Mouse (Mus musculus) layer of hippocampus, adult 18-20 months (tissue): ENCODE results near the gene 4930558K02Rik. TPM values are rescaled to one million over a fixed set of nuclear protein-coding genes. Genes with fewer than 3 reads are reported as not detected.

Experiments
- DNase-seq, 2 experiments: peaks; one replicate each; pipeline ENCODE4 v3.0.0; 2022; ENCODE audit warnings: low spot score in 2 of 2
- long read RNA-seq: library from polyadenylated mRNA; stranded (forward); transcript quantifications from one replicate; pipeline ENCODE4 v2.0.0, GENCODE M21; 2021
- total RNA-seq, 2 experiments: library from RNA; stranded (reverse); gene quantifications; 2 replicates each; pipeline ENCODE4 v1.2.3; 2021

The 4930558K02Rik gene
- total RNA-seq = not detected
- long read RNA-seq = 0 reads

DNA sequence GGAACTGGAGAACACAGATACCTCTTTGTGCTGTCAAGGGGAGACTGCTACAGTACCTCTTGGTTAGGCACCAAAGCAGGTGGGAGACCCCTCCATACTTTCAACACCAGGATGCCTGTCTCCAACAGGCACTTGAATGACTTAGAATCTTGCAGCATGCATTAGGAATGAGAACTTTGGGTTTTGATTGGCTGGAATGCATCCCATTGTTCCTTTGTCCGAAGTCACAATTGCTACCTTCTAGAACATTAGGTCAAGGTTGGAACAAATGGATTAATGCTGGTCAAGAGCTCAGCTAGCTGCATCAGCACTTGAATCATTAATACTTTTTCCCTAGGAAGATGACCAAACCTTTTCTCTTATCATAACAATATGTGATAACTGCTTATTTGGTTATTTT, at the start of gene 4930558K02Rik:
Gene 4930558K02Rik, minus strand, starts transcription at position 101 of the 400 bp plus-strand sequence.
- no peak for DNase-seq

- DNase-seq = no peak
Observed at GRCm38 (mm10) chr1:162023681-162024270, 44.3 kb upstream of the 4930558K02Rik start.

DNA sequence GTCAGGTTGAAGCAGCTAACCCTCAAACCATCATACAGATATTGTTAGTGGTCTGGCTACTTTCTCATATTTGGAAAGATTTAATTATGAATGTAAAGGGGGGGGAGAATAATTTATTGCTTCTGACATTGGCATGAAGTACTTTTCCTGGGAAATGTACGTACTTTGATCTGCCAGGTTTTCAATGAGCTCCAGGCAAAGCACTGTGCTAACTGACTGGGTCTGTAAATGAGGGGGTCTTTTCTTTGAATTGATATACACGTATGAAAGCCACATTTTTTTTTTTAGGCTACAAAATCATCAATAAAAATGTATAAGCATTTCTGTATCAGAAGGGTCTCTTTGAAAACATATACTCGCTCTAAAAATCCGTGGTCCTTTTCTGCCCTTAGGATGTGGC, 41.3 kb upstream of the 4930558K02Rik start:
- no peak for DNase-seq

DNA sequence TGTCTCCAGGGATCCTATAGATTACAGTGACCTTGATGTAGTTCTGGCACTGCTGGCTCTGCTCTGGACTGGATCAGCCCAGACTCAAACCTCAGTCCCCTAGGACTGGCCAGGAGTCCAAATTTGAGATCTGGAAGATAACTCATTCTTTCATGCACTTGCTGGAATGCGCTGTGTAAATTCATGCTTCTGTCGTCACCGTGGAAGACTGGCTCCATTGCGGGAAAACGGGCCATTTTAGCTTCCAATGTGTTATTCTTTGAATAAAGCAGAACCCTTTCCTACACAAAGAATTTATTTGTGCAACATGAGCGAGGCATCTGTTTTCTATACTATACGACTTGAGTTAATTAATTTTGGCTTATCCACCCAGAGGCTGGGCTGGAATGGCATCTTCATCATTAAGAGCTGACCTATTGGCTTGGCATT, 40.9 kb upstream of the 4930558K02Rik start:
- no peak for DNase-seq

DNA sequence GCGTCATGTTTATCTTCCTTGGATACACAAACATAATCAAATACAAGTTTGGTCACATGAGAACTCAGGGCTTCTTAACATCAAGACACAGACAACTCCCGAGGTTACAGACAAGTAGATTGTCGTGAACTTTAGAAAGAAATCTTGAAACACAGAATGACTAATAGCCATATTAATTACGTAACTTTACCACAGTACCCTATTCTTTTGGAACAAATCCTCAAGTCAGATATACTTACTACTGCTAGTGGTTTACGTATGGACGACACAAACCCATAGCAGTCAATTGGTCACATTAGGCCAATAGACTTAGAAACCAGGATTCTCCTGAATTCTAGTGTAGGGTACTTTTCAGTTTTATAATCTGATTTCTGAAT, 39.2 kb upstream of the 4930558K02Rik start:
- no peak for DNase-seq

GRCm38 (mm10) chr1:162017975-162018600, 38.7 kb upstream of the 4930558K02Rik start:
- no peak for DNase-seq

- DNase-seq = no peak
Observed at GRCm38 (mm10) chr1:162016982-162017381, 37.5 kb upstream of the 4930558K02Rik start.

- DNase-seq = no peak
Observed at GRCm38 (mm10) chr1:162015247-162015862, 35.9 kb upstream of the 4930558K02Rik start.

DNA sequence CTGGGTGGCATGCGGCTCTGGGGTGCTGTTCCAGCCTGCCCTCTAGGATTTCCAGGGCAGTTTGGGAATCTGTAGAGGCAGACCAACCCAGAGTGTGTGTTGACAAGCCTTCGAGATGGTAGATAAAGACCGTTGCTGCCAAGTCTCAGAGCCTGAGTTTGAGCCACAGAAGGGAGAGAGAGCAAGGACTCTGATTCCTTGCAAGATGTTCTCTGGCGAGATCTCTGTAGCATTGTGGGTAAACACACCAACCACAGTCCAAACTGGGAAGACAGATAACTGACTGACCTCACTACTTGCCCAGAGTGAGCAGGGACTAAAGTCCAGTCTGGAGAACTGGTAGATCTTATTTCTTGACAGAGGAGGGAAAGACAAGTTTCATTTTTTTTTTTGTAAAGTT, 34.1 kb upstream of the 4930558K02Rik start:
- DNase-seq = no peak

DNA sequence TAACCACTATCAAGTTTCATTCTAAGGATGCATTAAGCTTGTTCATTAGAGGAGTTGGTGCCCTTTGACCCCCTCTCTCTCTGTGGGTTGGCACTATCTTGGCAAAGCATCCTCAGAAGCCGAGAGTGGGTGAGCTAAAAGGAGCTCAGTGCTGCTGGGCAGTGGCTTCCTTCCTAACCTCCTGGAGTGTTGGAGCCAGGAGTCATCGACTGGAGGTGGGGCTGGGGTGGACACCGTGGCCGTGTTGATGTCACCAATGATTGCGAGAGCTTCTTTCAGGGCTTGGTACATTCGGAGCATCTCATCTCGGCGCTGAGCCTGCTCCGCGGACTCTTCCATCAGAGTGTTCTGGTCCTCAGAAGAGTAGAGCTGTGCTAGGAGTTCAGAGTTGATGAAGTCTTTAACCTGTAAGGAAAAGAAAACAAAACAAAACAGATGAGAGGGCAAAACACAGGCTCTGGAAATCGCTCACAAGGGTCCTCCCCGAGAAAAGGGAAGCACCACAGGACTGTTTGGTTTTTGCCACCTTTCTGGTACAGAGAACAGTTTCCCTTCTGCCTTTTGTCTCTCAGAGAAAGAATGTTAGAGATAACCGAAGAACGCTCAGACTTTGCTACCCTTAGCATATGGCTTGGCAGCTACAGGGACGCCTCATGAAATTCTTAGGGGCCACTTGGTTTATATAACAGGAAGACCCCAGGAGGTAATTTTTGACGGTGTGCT, 32.2 kb upstream of the 4930558K02Rik start:
- DNase-seq = no peak

DNA sequence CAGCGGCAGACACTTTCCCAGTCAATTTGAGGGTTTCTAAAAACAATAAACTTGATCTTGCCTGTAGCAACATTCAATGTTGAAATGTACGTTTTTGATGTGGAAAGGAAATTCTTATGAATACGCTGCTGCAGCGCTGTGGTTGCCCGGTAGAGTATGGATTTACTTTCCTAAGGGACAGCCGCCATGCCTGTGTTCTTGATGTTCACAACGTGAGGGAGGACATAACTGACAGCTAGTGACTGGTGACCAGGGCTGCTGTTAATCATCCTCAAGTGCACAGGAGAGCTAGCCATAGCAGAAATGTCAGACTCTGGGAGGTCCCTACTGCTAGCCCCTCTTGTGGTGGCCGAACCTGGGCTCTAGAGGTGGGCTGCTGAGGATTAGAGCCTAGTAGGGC, 29.6 kb upstream of the 4930558K02Rik start:
- DNase-seq = no peak

GRCm38 (mm10) chr1:162008631-162009067, 29.2 kb upstream of the 4930558K02Rik start:
- peak in 1 of 2 experiments; percentile 14 for DNase-seq

- DNase-seq = no peak
Observed at GRCm38 (mm10) chr1:162008208-162008607, 28.8 kb upstream of the 4930558K02Rik start.

DNA sequence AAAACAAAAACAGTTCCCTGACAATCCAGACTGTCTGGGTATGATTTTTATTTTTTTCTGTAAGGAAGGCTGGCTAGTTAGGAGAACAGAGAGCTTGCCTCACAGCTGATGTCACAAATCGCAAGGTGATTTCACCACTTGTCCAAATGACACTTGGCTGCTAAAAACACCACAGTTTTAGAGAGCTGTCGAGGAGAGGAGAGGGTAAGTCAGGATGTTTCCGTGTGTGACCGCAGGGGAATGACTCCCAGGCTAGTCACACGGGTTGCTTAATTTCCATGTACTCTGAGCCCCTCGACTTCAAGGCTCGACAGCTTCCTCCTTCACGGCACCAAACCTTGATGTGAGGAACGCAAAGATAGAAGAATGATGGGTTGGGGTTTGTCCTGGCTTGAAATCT, 26.7 kb upstream of the 4930558K02Rik start:
- DNase-seq = no peak

DNA sequence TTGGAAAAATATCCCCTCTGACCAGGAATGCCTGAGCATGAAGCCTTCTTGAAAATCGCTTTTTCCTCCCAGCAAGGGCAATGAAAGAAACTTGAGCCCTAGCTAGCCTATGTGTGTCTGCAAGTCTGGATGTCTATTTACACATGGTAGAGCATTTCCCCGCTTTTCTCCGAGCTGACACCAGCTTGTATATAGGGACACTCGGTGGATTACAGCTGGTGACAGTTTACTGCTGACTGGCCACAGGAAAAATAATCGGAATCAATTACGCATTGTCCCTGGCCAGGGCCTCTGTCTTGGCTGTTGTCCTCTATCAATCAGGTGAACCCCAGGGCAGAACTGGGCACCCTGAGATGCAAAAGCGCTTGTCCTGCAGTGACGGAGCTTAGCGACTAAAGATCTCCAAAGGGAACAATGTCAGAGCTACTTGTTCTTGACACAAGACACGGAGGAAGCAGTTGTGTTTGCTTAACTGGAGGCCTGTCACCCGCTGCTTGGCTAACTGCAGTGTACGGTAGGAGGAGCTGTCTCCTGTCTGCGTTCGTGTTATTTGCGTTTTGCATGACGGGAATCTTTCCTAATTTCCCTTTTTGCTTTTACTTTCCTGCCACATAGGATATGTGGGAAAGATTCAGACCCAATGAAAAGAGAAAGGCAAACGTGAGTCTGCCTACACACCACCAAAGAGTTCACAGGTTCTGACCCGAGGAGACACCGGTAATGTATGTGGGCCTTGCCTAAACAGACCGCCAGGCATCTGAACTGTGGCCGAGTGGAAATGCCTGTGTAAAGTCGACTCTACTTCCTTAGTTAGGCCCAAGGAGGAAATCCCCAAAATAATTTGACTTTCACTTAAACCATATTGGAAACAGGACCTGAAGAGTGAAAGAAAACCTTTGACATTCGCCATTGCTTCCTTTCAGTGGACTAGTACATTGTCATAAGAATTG, 25.7 kb upstream of the 4930558K02Rik start:
- DNase-seq = peak in 1 of 2 experiments; percentile 11

GRCm38 (mm10) chr1:162004518-162004780, 25.0 kb upstream of the 4930558K02Rik start:
- DNase-seq = no peak

- peak in 1 of 2 experiments; percentile 8 for DNase-seq
Observed at GRCm38 (mm10) chr1:162003729-162004517, 24.5 kb upstream of the 4930558K02Rik start.

- no peak for DNase-seq
Observed at GRCm38 (mm10) chr1:162001328-162001727, 21.9 kb upstream of the 4930558K02Rik start.

- peak; percentile 50 to 85 for DNase-seq
Observed at GRCm38 (mm10) chr1:161999882-162000371, 20.5 kb upstream of the 4930558K02Rik start.

- no peak for DNase-seq
Observed at GRCm38 (mm10) chr1:161999338-161999737, 19.9 kb upstream of the 4930558K02Rik start.
